8 mouse cellular contexts compared by ENCODE assay signal in the genomic region with DNA sequence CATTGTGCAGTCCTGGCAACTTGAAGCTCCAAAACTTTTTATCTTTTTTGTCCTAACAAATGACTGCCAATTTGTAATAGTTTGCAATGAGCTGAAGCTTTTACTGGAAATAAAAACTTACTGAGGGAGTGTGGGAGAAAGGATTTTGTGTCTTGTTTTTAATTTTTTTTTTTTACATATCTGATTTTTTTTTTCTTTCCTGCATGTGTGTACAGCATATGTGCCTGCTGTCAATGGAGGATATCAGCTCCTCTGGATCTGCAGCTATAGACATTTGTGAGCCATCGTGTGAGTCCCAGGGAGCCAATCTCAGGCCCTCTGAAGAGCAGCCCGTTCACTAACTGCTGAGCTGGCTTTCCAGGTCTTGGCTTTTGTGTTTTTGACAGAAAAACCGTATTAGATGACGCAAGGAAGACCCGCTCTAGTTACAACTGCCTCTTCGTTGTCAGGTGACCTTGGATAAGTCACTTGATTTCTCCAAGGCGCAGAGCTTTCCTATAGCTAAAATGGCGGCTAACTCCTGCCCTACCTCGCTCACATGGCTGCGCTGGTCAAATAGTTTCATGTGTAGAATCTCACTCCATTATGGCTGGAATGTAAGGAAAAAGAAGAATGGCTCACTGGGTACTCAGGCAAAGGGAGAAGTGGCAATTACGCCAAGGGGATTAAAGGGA. TPM values are rescaled to one million over a fixed set of nuclear protein-coding genes. Genes with fewer than 3 reads are reported as not detected.
DNase-seq lines count a peak whose midpoint lies in the region; ATAC-seq and TF ChIP-seq lines count a peak whose summit lies in the region.

No protein-coding gene starts in this region.

- WGBS in heart, embryonic 10.5 days = 86% methylated on average over 11 of the region's 11 CpGs
- 83% methylated on average over 11 of the region's 11 CpGs for WGBS in forebrain, embryonic 15.5 days
- 79% methylated on average over 11 of the region's 11 CpGs for WGBS in liver, postnatal 0 days (ENCODE audit: insufficient replicate concordance)

- H3K9me3 ChIP-seq in heart, embryonic 10.5 days = no peaks in the 10 kb centered on the region
- no peaks in the 10 kb centered on the region for H3K9me3 ChIP-seq in E14TG2a.4 (ENCODE audit: low read length)
- H3K9me3 ChIP-seq in forebrain, embryonic 15.5 days = no peaks in the 10 kb centered on the region
- no peaks in the 10 kb centered on the region for H3K9me3 ChIP-seq in liver, postnatal 0 days (ENCODE audit: low read length)

- peak overlapping the region; percentile 96 for H3K9ac ChIP-seq in forebrain, embryonic 15.5 days (replicated peaks)
- H3K9ac ChIP-seq in liver, postnatal 0 days (replicated peaks) = peak overlapping the region; percentile 67

- no peak for ATAC-seq in forebrain, embryonic 15.5 days (replicated peaks)
- ATAC-seq in liver, postnatal 0 days = no peak
- ATAC-seq in activated CD4-positive, CD25-positive, alpha-beta regulatory T cell, adult 4 months = no peak

- no peak for TF ChIP-seq EP300 in liver, postnatal 0 days (IDR thresholded peaks at IDR 0.05; ENCODE audit: low read depth)

- peaks cover 47% of the 10 kb centered on the region for H3K4me1 ChIP-seq in heart, embryonic 10.5 days
- peaks cover 67% of the 10 kb centered on the region for H3K4me1 ChIP-seq in E14TG2a.4 (replicated peaks; ENCODE audit: low read depth, low read length)
- peaks cover 48% of the 10 kb centered on the region for H3K4me1 ChIP-seq in forebrain, embryonic 15.5 days
- peaks cover 38% of the 10 kb centered on the region for H3K4me1 ChIP-seq in liver, postnatal 0 days (ENCODE audit: insufficient read depth)

- H3K4me3 ChIP-seq in heart, embryonic 10.5 days = peak overlapping the region; percentile 69
- peak overlapping the region; percentile 89 for H3K4me3 ChIP-seq in E14TG2a.4 (replicated peaks; ENCODE audit: low read length)
- H3K4me3 ChIP-seq in forebrain, embryonic 15.5 days = peak overlapping the region; percentile 69
- peak overlapping the region; percentile 49 for H3K4me3 ChIP-seq in liver, postnatal 0 days (ENCODE audit: low read depth, low read length)

- peaks cover 7% of the 10 kb centered on the region; the same call in 1 of the 2 replicates for H3K27me3 ChIP-seq in heart, embryonic 10.5 days (ENCODE audit: insufficient read depth, poor library complexity, severe bottlenecking)
- no peaks in the 10 kb centered on the region for H3K27me3 ChIP-seq in E14TG2a.4 (ENCODE audit: insufficient read depth, low read length)
- H3K27me3 ChIP-seq in forebrain, embryonic 15.5 days = peaks cover 27% of the 10 kb centered on the region
- H3K27me3 ChIP-seq in liver, postnatal 0 days (ENCODE audit: insufficient read depth, low read length) = no peaks in the 10 kb centered on the region

- no peak for TF ChIP-seq CTCF in E14TG2a.4 (conservative IDR thresholded peaks at IDR 0.05; ENCODE audit: low read length)
- no peak for TF ChIP-seq CTCF in liver, postnatal 0 days (IDR thresholded peaks at IDR 0.05; ENCODE audit: low read depth)

- peak overlapping the region; percentile 66 for H3K4me2 ChIP-seq in forebrain, embryonic 15.5 days (replicated peaks)
- H3K4me2 ChIP-seq in liver, postnatal 0 days (ENCODE audit: low read depth, low read length) = peak overlapping the region; percentile 82

- no peak for DNase-seq in heart, embryonic 10.5 days (ENCODE audit: low spot score)
- no peak for DNase-seq in heart, adult 8-10 months (ENCODE audit: low spot score)
- DNase-seq in liver, postnatal 0 days = no peak
- DNase-seq in cerebellum, postnatal 36 days = no peak
- no peak for DNase-seq in adrenal gland, postnatal 36 days

- no peaks in the 10 kb centered on the region for H3K36me3 ChIP-seq in heart, embryonic 10.5 days
- peaks cover 39% of the 10 kb centered on the region for H3K36me3 ChIP-seq in E14TG2a.4 (ENCODE audit: insufficient read depth, low read length)
- H3K36me3 ChIP-seq in forebrain, embryonic 15.5 days = no peaks in the 10 kb centered on the region
- no peaks in the 10 kb centered on the region; the same call in 1 of the 2 replicates for H3K36me3 ChIP-seq in liver, postnatal 0 days (replicated peaks; ENCODE audit: insufficient read depth, low read length)

- H3K27ac ChIP-seq in heart, embryonic 10.5 days = peak overlapping the region; percentile 90
- peak overlapping the region; percentile 97 for H3K27ac ChIP-seq in forebrain, embryonic 15.5 days (replicated peaks)
- peak overlapping the region; percentile 87 for H3K27ac ChIP-seq in liver, postnatal 0 days (ENCODE audit: low read depth)

RNA-seq across cellular contexts. Expression of gene Hexim1, which starts 1.6 kb away (rescaled TPM):
- polyA plus RNA-seq in heart, embryonic 10.5 days (2016; fragmentation: Nextera tagmentation; extraction: Ambion mirVana) = 1.8 and 2.8 TPM in 2 replicates
- 10 to 100 TPM; 15.9 to 18.6 (median 17.0) TPM for total RNA-seq in heart, adult 8-10 months (2022)
- polyA plus RNA-seq in forebrain, embryonic 15.5 days (2015; fragmentation: Nextera tagmentation; extraction: Ambion mirVana) = 3.4 and 3.8 TPM in 2 replicates
- 2.6 and 2.7 TPM in 2 replicates for polyA plus RNA-seq in liver, postnatal 0 days (2015; fragmentation: Nextera tagmentation; extraction: Ambion mirVana)
- 10 to 100 TPM; 68.8 to 72.2 TPM for total RNA-seq in adrenal gland, postnatal 36 days (2021)
- polyA plus RNA-seq in activated CD4-positive, CD25-positive, alpha-beta regulatory T cell, adult 4 months (2017; shearing (Covaris generic)) = 1 to 10 TPM; 3.4 TPM

RNA-seq across cellular contexts. Expression of gene Acbd4, which starts 12.9 kb away (rescaled TPM):
- 9.8 and 10.2 TPM in 2 replicates for polyA plus RNA-seq in heart, embryonic 10.5 days (2016; fragmentation: Nextera tagmentation; extraction: Ambion mirVana)
- total RNA-seq in heart, adult 8-10 months (2022) = 10 to 100 TPM; 24.1 to 39.8 (median 32.0) TPM
- polyA plus RNA-seq in forebrain, embryonic 15.5 days (2015; fragmentation: Nextera tagmentation; extraction: Ambion mirVana) = 14.6 and 14.8 TPM in 2 replicates
- 56.5 and 57.0 TPM in 2 replicates for polyA plus RNA-seq in liver, postnatal 0 days (2015; fragmentation: Nextera tagmentation; extraction: Ambion mirVana)
- 100 to 1,000 TPM; 118 to 127 TPM for total RNA-seq in adrenal gland, postnatal 36 days (2021)
- polyA plus RNA-seq in activated CD4-positive, CD25-positive, alpha-beta regulatory T cell, adult 4 months (2017; shearing (Covaris generic)) = 10 to 100 TPM; 18.4 to 24.0 TPM

RNA-seq across cellular contexts. Expression of gene Plcd3, which starts 12.9 kb away (rescaled TPM):
- polyA plus RNA-seq in heart, embryonic 10.5 days (2016; fragmentation: Nextera tagmentation; extraction: Ambion mirVana) = 3.6 and 4.8 TPM in 2 replicates
- 10 to 100 TPM; 10.7 to 19.1 (median 12.1) TPM for total RNA-seq in heart, adult 8-10 months (2022)
- polyA plus RNA-seq in forebrain, embryonic 15.5 days (2015; fragmentation: Nextera tagmentation; extraction: Ambion mirVana) = 1.9 and 2.3 TPM in 2 replicates
- 0.82 and 0.85 TPM in 2 replicates for polyA plus RNA-seq in liver, postnatal 0 days (2015; fragmentation: Nextera tagmentation; extraction: Ambion mirVana)
- 10 to 100 TPM; 10.1 to 11.1 TPM for total RNA-seq in adrenal gland, postnatal 36 days (2021)
- polyA plus RNA-seq in activated CD4-positive, CD25-positive, alpha-beta regulatory T cell, adult 4 months (2017; shearing (Covaris generic)) = under 1 TPM in 1 of 2 experiments, not detected in 1; 0.20 TPM

RNA-seq across cellular contexts. Expression of gene Hexim2, which starts 17.8 kb away (rescaled TPM):
- polyA plus RNA-seq in heart, embryonic 10.5 days (2016; fragmentation: Nextera tagmentation; extraction: Ambion mirVana) = 6.5 and 7.9 TPM in 2 replicates
- total RNA-seq in heart, adult 8-10 months (2022) = 1 to 10 TPM; 1.2 to 2.0 (median 1.9) TPM
- polyA plus RNA-seq in forebrain, embryonic 15.5 days (2015; fragmentation: Nextera tagmentation; extraction: Ambion mirVana) = 20.8 and 23.8 TPM in 2 replicates
- polyA plus RNA-seq in liver, postnatal 0 days (2015; fragmentation: Nextera tagmentation; extraction: Ambion mirVana) = 3.4 and 3.7 TPM in 2 replicates
- 1 to 10 TPM; 3.5 to 5.9 TPM for total RNA-seq in adrenal gland, postnatal 36 days (2021)
- polyA plus RNA-seq in activated CD4-positive, CD25-positive, alpha-beta regulatory T cell, adult 4 months (2017; shearing (Covaris generic)) = 1 to 10 TPM; 2.2 to 3.6 TPM

RNA-seq across cellular contexts. Expression of gene Fmnl1, which starts 56.5 kb away (rescaled TPM):
- 0.92 and 1.2 TPM in 2 replicates for polyA plus RNA-seq in heart, embryonic 10.5 days (2016; fragmentation: Nextera tagmentation; extraction: Ambion mirVana)
- 10 to 100 TPM in 3 of 4 experiments, 1 to 10 TPM in 1; 9.3 to 20.1 (median 13.2) TPM for total RNA-seq in heart, adult 8-10 months (2022)
- 1.7 and 3.1 TPM in 2 replicates for polyA plus RNA-seq in forebrain, embryonic 15.5 days (2015; fragmentation: Nextera tagmentation; extraction: Ambion mirVana)
- 4.1 and 5.9 TPM in 2 replicates for polyA plus RNA-seq in liver, postnatal 0 days (2015; fragmentation: Nextera tagmentation; extraction: Ambion mirVana)
- 10 to 100 TPM; 16.4 to 17.3 TPM for total RNA-seq in adrenal gland, postnatal 36 days (2021)
- 10 to 100 TPM; 60.0 to 62.7 TPM for polyA plus RNA-seq in activated CD4-positive, CD25-positive, alpha-beta regulatory T cell, adult 4 months (2017; shearing (Covaris generic))
